Mouse (Mus musculus): Measurements from ENCODE around the gene Gm5788. TPM values are rescaled to one million over a fixed set of nuclear protein-coding genes. Genes with fewer than 3 reads are reported as not detected.
A peak's percentile ranks its signal among the peaks of the same experiment; 100 is the strongest.
"Not testable (repeated sequence)": the region's sequence is repeated elsewhere in the genome, so short reads cannot be mapped to it uniquely, and the experiment has no call there.

Gm5788 gene
- not detected in 2 replicates for polyA plus RNA-seq (2012; rRNA removed)

GRCm38 (mm10) chr12:87494421-87494820 is at the start of gene Gm5788:
Gm5788 (plus strand) TSS chr12:87494721.
- not testable (repeated sequence) for DNase-seq (ENCODE audit: extremely low spot score in 1 of 2, low spot score in 1 of 2)

- DNase-seq (ENCODE audit: extremely low spot score in 1 of 2, low spot score in 1 of 2), result no peak
Observed at GRCm38 (mm10) chr12:87449456-87449855, 45.1 kb upstream of the Gm5788 start.

GRCm38 (mm10) chr12:87464678-87465297 is 29.7 kb upstream of the Gm5788 start:
- no peak for DNase-seq (ENCODE audit: extremely low spot score in 1 of 2, low spot score in 1 of 2)

GRCm38 (mm10) chr12:87470263-87471136 is 24.0 kb upstream of the Gm5788 start:
- DNase-seq (ENCODE audit: extremely low spot score in 1 of 2, low spot score in 1 of 2), result no peak

- peak; percentile 22 to 68 for DNase-seq (ENCODE audit: extremely low spot score in 1 of 2, low spot score in 1 of 2)
Observed at GRCm38 (mm10) chr12:87471421-87471963, 23.0 kb upstream of the Gm5788 start.

GRCm38 (mm10) chr12:87471964-87472786 is 22.3 kb upstream of the Gm5788 start, which contains the start of gene Snw1:
Snw1 (minus strand) TSS chr12:87472274.
- DNase-seq (ENCODE audit: extremely low spot score in 1 of 2, low spot score in 1 of 2), result peak; percentile 93 to 97

- no peak for DNase-seq (ENCODE audit: extremely low spot score in 1 of 2, low spot score in 1 of 2)
Observed at GRCm38 (mm10) chr12:87474756-87475155, 19.8 kb upstream of the Gm5788 start.

GRCm38 (mm10) chr12:87482482-87482881 is 12.0 kb upstream of the Gm5788 start:
- not testable (repeated sequence) for DNase-seq (ENCODE audit: extremely low spot score in 1 of 2, low spot score in 1 of 2)

- DNase-seq (ENCODE audit: extremely low spot score in 1 of 2, low spot score in 1 of 2), result not testable (repeated sequence)
Observed at GRCm38 (mm10) chr12:87488683-87489082, 5.8 kb upstream of the Gm5788 start.

- DNase-seq (ENCODE audit: extremely low spot score in 1 of 2, low spot score in 1 of 2), result not testable (repeated sequence)
Observed at GRCm38 (mm10) chr12:87514016-87514415, 19.5 kb downstream of the Gm5788 start, which contains the start of gene Gm8300. Gm8300 (plus strand) TSS chr12:87514316.

- not testable (repeated sequence) for DNase-seq (ENCODE audit: extremely low spot score in 1 of 2, low spot score in 1 of 2)
Observed at GRCm38 (mm10) chr12:87519616-87520015, 25.1 kb downstream of the Gm5788 start.

- no peak for DNase-seq (ENCODE audit: extremely low spot score in 1 of 2, low spot score in 1 of 2)
Observed at GRCm38 (mm10) chr12:87543927-87544326, 49.4 kb downstream of the Gm5788 start.

Other genes with a start within 250 kb of the Gm5788 start
- 66.9 and 72.8 TPM in 2 replicates for gene Vipas39, start 228.5 kb upstream of the Gm5788 start, polyA plus RNA-seq (2012; rRNA removed)
- 177 and 187 TPM in 2 replicates for gene Ahsa1, start 228.2 kb upstream of the Gm5788 start, polyA plus RNA-seq (2012; rRNA removed)
- gene Ism2, start 195.0 kb upstream of the Gm5788 start, polyA plus RNA-seq (2012; rRNA removed), result 0.18 and 0.42 TPM in 2 replicates
- 19.3 and 22.8 TPM in 2 replicates for gene Sptlc2, start 106.4 kb upstream of the Gm5788 start, polyA plus RNA-seq (2012; rRNA removed)
- gene Slirp, start 50.8 kb upstream of the Gm5788 start, polyA plus RNA-seq (2012; rRNA removed), result 66.7 and 70.4 TPM in 2 replicates
- gene Alkbh1, start 50.7 kb upstream of the Gm5788 start, polyA plus RNA-seq (2012; rRNA removed), result 17.3 and 20.0 TPM in 2 replicates
- 37.3 and 42.9 TPM in 2 replicates for gene Snw1, start 22.4 kb upstream of the Gm5788 start, polyA plus RNA-seq (2012; rRNA removed)
- not detected in 2 replicates for gene Gm8300, start 19.6 kb downstream of the Gm5788 start, polyA plus RNA-seq (2012; rRNA removed)
- not detected in 2 replicates for gene Oog1, start 108.0 kb downstream of the Gm5788 start, polyA plus RNA-seq (2012; rRNA removed)
- gene Gm4027, start 124.1 kb downstream of the Gm5788 start, polyA plus RNA-seq (2012; rRNA removed), result not detected in 2 replicates
- gene Gm16381, start 149.9 kb downstream of the Gm5788 start, polyA plus RNA-seq (2012; rRNA removed), result not detected in 2 replicates

Measured in frontal cortex, adult 2 months (tissue).